Mouse (Mus musculus) lung, postnatal 25 days (tissue): ENCODE results near the gene Cep135.

Experiments used
- DNase-seq: peaks from one replicate; pipeline ENCODE4 v3.0.0; 2022; ENCODE audit warnings: low spot score

The Cep135 gene

GRCm38 (mm10) chr5:76645091-76645868 is 56.8 kb downstream of the Cep135 start:
- DNase-seq = no peak

- no peak for DNase-seq
Measured at GRCm38 (mm10) chr5:76649897-76650296, 61.4 kb downstream of the Cep135 start.

- no peak for DNase-seq
Measured at GRCm38 (mm10) chr5:76651151-76651725, 62.7 kb downstream of the Cep135 start.

- no peak for DNase-seq
Measured at GRCm38 (mm10) chr5:76656212-76656611, 67.7 kb downstream of the Cep135 start, which contains the start of gene C530008M17Rik. Gene C530008M17Rik (plus strand): TSS chr5:76656512.

GRCm38 (mm10) chr5:76657245-76658083 is 69.0 kb downstream of the Cep135 start:
- DNase-seq = peak; percentile 16

- DNase-seq = peak; percentile 1
Measured at GRCm38 (mm10) chr5:76658084-76658934, 69.8 kb downstream of the Cep135 start.

- no peak for DNase-seq
Measured at GRCm38 (mm10) chr5:76659958-76660635, 71.6 kb downstream of the Cep135 start.

- no peak for DNase-seq
Measured at GRCm38 (mm10) chr5:76661310-76661709, 72.8 kb downstream of the Cep135 start.

GRCm38 (mm10) chr5:76664936-76665335 is 76.4 kb downstream of the Cep135 start:
- no peak for DNase-seq

GRCm38 (mm10) chr5:76665421-76665820 is 76.9 kb downstream of the Cep135 start:
- DNase-seq = no peak

GRCm38 (mm10) chr5:76666026-76666756 is 77.7 kb downstream of the Cep135 start:
- no peak for DNase-seq

- peak; percentile 13 for DNase-seq
Measured at GRCm38 (mm10) chr5:76668118-76668517, 79.6 kb downstream of the Cep135 start.

- DNase-seq = no peak
Measured at GRCm38 (mm10) chr5:76668547-76668946, 80.0 kb downstream of the Cep135 start.

GRCm38 (mm10) chr5:76670183-76670582 is 81.7 kb downstream of the Cep135 start:
- DNase-seq = no peak

- no peak for DNase-seq
Measured at GRCm38 (mm10) chr5:76674022-76674653, 85.6 kb downstream of the Cep135 start.

GRCm38 (mm10) chr5:76675369-76675768 is 86.9 kb downstream of the Cep135 start:
- DNase-seq = no peak

- DNase-seq = no peak
Measured at GRCm38 (mm10) chr5:76680959-76681358, 92.5 kb downstream of the Cep135 start.

- DNase-seq = no peak
Measured at GRCm38 (mm10) chr5:76681895-76682656, 93.6 kb downstream of the Cep135 start.

- no peak for DNase-seq
Measured at GRCm38 (mm10) chr5:76683455-76683854, 95.0 kb downstream of the Cep135 start.
